Mouse (Mus musculus): ENCODE data around the gene Olfr1094.

Gene Olfr1094

DNA sequence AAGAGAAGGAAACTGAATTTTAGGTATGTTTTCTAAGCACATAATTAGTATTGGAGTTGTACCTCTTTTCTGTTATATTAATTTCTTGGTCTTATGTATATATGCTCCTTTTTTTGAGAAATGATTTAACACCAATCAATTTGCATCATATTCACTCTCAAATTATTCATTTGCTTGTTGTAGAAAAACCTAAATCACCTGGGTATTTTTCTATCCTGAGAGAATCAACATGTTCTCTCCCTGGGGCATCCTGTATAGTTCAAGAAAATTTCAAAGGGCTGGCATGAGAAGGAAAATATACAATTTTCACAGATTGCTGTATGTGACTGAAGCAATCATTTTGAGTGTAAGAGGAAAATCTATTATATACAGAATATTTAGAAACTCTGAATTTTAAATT lies at the start of gene Olfr1094:
Olfr1094 (plus strand) TSS at position 301 of the 400 bp plus-strand sequence.
- DNase-seq (ENCODE audit: low spot score in 2 of 2) = no peak

DNA sequence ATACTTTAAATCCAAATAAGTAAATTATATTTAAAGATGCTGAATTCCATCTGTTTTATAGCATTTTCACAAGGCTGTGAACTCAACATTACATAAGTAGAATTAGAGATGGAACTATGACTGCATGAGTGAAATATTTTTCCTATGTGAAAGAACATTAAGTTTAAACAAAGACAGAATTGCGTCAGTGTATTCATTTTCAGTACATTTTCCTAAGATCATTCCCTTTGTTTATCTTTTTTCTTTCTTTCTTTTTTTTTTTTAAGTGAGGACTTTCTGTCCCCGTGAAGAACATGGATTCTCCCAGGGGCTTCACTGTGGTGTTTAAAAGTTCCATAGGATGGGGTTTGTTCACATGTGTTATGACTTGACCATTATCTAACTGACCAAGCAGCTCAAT lies 42.3 kb upstream of the Olfr1094 start, which contains the start of gene Olfr1093:
Olfr1093 (plus strand) TSS at position 301 of the 400 bp plus-strand sequence.
- DNase-seq (ENCODE audit: low spot score in 2 of 2) = no peak

DNA sequence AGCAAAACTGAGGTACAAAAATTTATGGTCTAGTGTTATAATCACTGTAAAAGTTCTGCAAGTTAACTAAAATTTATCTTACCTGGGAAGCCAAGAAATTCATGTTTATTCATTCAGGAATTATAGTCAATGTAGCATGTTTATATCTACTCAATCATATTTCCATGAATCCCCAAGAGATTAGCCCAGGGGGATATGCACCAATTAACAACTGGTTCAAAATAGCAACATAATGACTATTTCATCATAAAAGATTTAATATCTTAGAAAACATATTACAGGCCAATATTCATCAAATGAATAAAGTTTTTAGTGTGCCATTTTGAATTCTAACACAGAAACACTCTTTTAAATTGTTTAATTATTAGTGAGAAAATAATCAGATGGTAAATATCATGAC lies 14.5 kb upstream of the Olfr1094 start, which contains the start of gene Olfr141:
Olfr141 (minus strand) TSS at position 101 of the 400 bp plus-strand sequence.
- DNase-seq (ENCODE audit: low spot score in 2 of 2) = no peak

DNA sequence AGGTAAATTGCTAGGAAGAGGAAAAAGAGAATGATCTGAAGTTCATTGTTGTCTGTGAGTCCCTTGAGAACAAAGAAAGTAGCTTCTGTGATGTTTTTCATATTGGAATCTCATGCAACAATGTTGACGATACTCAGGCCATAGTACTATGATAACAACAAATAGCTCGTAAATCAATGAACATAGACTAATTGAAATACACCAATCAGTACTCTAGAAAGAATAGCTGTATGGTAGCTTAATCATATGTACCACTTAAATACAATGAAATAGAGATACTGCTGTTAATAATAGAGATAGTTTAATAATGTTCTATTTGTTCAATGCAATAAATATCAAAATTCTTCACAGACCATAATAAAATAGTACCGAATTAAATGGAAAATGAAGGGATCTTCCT lies 27.1 kb downstream of the Olfr1094 start, which contains the start of gene Olfr1095:
Olfr1095 (minus strand) TSS at position 101 of the 400 bp plus-strand sequence.
- DNase-seq (ENCODE audit: low spot score in 2 of 2) = no peak

DNA sequence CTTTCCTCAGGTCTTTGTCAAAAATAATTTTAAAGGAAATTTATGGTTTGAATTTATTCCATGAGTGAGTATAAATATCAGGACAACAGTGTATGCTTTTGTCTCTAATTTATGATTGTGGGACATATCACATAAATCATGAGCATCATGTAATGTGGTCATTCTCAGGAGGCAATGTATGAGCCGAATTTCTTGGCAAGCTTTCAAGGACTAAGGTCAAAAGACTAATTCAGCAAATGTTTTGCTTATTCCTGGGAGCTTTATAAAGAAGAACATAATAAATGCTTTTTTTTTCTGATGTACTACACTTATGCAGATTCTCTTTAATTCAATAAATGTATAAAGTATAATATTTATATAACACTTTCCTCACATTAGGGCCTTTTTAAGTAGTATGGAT lies 50.2 kb downstream of the Olfr1094 start, which contains the start of gene Gm13723:
Gm13723 (minus strand) TSS at position 101 of the 400 bp plus-strand sequence.
- no peak for DNase-seq (ENCODE audit: low spot score in 2 of 2)

Measured in urinary bladder, postnatal 36 days (tissue).